Mouse (Mus musculus): ENCODE measurements around the gene Arhgef17.

DNA sequence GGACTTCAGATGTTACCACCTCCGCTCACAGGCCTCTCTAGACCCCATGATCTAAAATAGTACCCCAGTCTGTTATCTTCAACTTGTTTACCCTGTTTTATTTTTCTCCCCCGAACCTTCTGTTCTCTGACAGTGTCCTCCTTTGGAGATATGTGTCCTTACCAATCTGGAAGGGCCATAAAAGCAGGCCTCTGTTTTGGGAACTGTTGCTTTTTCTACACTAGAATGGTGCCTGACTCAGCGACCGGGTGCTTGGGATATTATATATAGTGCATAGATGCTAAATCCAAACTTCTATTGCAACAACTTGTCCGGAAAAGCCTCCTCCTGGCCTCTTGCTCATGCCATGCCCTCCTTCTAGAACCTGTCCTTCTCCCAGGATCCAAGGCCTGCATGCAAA is 7.7 kb downstream of the Arhgef17 start:
- TF ChIP-seq CTCF (IDR thresholded peaks at IDR 0.05; ENCODE audit: insufficient read depth, low read length) = no peak
- no peak for TF ChIP-seq POLR2A (IDR thresholded peaks at IDR 0.05; ENCODE audit: borderline replicate concordance, extremely low read depth, low read depth, low read length)
